Mouse (Mus musculus) intestine, embryonic 16.5 days (tissue): ENCODE results near the gene Atxn3. TPM values are rescaled to one million over a fixed set of nuclear protein-coding genes. Genes with fewer than 3 reads are reported as not detected.

ENCODE experiments used
- ATAC-seq: fragments of 200-750 bp; cut with Nextera tagmentation; 2 replicates; pipeline ENCODE4 v1.8.0; 2017; ENCODE audit warnings: moderate TSS enrichment, moderate library complexity
- H3K27ac ChIP-seq: fragments of 300-500 bp; sonication (generic); 2 replicates; pipeline ENCODE4 v1.5.1; 2014; ENCODE audit warnings: mild to moderate bottlenecking, low read length
- H3K27me3 ChIP-seq: fragments of 300-500 bp; sonication (generic); replicated peaks from 2 replicates; pipeline ENCODE4 v1.6.1; 2014; ENCODE audit warnings: low read length, control low read depth, mixed read lengths; ENCODE audit not compliant: control insufficient read depth, insufficient read depth
- H3K36me3 ChIP-seq: fragments of 300-500 bp; sonication (generic); 2 replicates; pipeline ENCODE4 v1.6.1; 2014; ENCODE audit warnings: low read length, control low read depth; ENCODE audit not compliant: control insufficient read depth, insufficient read depth
- H3K4me1 ChIP-seq: fragments of 300-500 bp; sonication (generic); 2 replicates; pipeline ENCODE4 v1.6.1; 2014; ENCODE audit warnings: low read length, control low read depth, mixed read lengths; ENCODE audit not compliant: control insufficient read depth, insufficient read depth
- H3K4me2 ChIP-seq: fragments of 300-500 bp; sonication (generic); 2 replicates; pipeline ENCODE4 v1.6.1; 2014; ENCODE audit warnings: low read depth, low read length, control low read depth
- H3K4me3 ChIP-seq: fragments of 300-500 bp; sonication (generic); 2 replicates; pipeline ENCODE4 v1.5.1; 2014; ENCODE audit warnings: mild to moderate bottlenecking, low read length
- H3K9ac ChIP-seq: fragments of 300-500 bp; sonication (generic); 2 replicates; pipeline ENCODE4 v1.6.1; 2014; ENCODE audit warnings: low read depth, low read length
- H3K9me3 ChIP-seq: fragments of 300-500 bp; sonication (generic); 2 replicates; pipeline ENCODE4 v1.6.1; 2016; ENCODE audit warnings: low read length, control low read depth; ENCODE audit not compliant: control insufficient read depth
- WGBS: fragments of 180-500 bp; shearing (Covaris S2); extraction: QIAGEN DNeasy Blood & Tissue Kit; methylation state at CpG from one replicate; pipeline ENCODE4 v1.1.7; 2014; 5-methylcytosine and 5-hydroxymethylcytosine counted together
- polyA plus RNA-seq: library from polyadenylated mRNA; unstranded; fragments of >200 nt; fragmentation: Nextera tagmentation; extraction: Ambion mirVana; gene quantifications from 2 replicates; pipeline ENCODE4 v1.2.1, GENCODE M21; 2015

Gene Atxn3
- polyA plus RNA-seq, 1 experiment from 2014 or later = 13.1 TPM

GRCm38 (mm10) chr12:101884926-101885325 is 73.1 kb downstream of the Atxn3 start:
- Histone ChIP-seq H3K4me2 (no peak overlapping the region), H3K4me3 (no peak overlapping the region), H3K4me1 (no peaks in the 10 kb centered on the region), H3K9me3 (no peaks in the 10 kb centered on the region), H3K27ac (no peak overlapping the region), H3K9ac (no peak overlapping the region), H3K27me3 (no peaks in the 10 kb centered on the region), H3K36me3 (no peaks in the 10 kb centered on the region)
- no peak for ATAC-seq
- 95% methylated on average over 7 of the region's 7 CpGs for WGBS

GRCm38 (mm10) chr12:101876374-101876773 is 81.7 kb downstream of the Atxn3 start:
- WGBS = 74% methylated on average over 2 of the region's 2 CpGs
- no peak overlapping the region for H3K4me3 ChIP-seq

GRCm38 (mm10) chr12:101875107-101875506 is 82.9 kb downstream of the Atxn3 start:
- WGBS = 60% methylated on average over 1 of the region's 1 CpGs
- ATAC-seq = no peak
- no peak overlapping the region for H3K4me3 ChIP-seq
- no peak overlapping the region for H3K27ac ChIP-seq
- H3K4me2 ChIP-seq = no peak overlapping the region
- no peaks in the 10 kb centered on the region for H3K9me3 ChIP-seq
- H3K9ac ChIP-seq = no peak overlapping the region
- H3K36me3 ChIP-seq = peaks cover 8% of the 10 kb centered on the region
- no peaks in the 10 kb centered on the region for H3K4me1 ChIP-seq
- H3K27me3 ChIP-seq = no peaks in the 10 kb centered on the region

More at GRCm38 (mm10) chr12:101876374-101876773, 81.7 kb downstream of the Atxn3 start:
- Histone ChIP-seq H3K36me3 (peaks cover 8% of the 10 kb centered on the region), H3K9me3 (no peaks in the 10 kb centered on the region), H3K27me3 (no peaks in the 10 kb centered on the region), H3K4me2 (no peak overlapping the region), H3K27ac (no peak overlapping the region), H3K9ac (no peak overlapping the region), H3K4me1 (no peaks in the 10 kb centered on the region)
- ATAC-seq = peak; percentile 98

Other genes starting within 250 kb of the Atxn3 start
- 3.6 and 4.3 TPM in 2 replicates for gene Tc2n, start 239.7 kb downstream of the Atxn3 start, polyA plus RNA-seq
- gene Fbln5, start 139.2 kb downstream of the Atxn3 start, polyA plus RNA-seq = 59.6 and 64.9 TPM in 2 replicates
- gene Trip11, start 45.0 kb downstream of the Atxn3 start, polyA plus RNA-seq = 21.5 and 25.7 TPM in 2 replicates
- gene Cpsf2, start 17.7 kb upstream of the Atxn3 start, polyA plus RNA-seq = 19.8 and 22.8 TPM in 2 replicates
- gene Slc24a4, start 170.5 kb upstream of the Atxn3 start, polyA plus RNA-seq = 0.75 and 0.86 TPM in 2 replicates